Mouse (Mus musculus): ENCODE results near the gene Arhgap25. TPM values are rescaled to one million over a fixed set of nuclear protein-coding genes. Genes with fewer than 3 reads are reported as not detected.

Gene Arhgap25
- polyA plus RNA-seq, 1 experiment, result not detected

DNA sequence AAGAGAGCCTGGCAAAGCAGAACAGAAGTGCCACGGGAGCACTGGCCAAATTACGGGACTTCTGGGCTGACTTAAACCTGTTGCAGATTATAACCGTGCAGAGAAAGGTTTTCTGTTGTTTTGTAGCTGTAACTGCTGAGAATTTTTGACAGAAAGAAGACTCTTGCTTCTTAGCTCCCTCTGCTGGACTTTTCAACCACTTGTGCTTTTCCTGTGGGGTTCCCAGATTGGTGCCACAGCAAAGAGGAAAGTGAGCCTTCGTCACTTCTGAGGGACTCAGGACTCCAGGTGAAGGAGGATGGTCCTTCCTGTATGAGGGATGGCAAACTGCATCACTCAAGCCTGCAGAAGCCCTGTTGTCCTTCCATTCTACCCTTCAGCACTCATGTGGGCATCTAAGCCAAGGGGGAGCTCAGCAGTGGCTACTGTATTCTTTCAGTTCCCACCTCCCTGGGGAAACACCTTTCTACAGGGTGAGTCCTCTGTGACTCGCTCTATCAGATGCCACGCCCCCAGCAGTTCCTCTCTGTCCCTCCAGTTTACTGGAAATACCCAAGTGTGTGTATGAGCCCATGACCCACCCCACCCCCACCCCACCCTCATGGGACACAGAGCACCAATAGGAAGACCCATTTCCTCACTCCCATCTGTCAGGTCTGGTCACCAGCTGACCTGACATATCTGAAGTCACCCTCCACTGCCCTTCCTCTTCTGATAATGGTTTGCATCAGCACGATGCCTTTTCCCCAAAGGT is 19.2 kb upstream of the Arhgap25 start:
- Histone ChIP-seq H3K36me3 (ENCODE audit: control insufficient read depth, insufficient read depth) (no peaks in the 10 kb centered on the region), H3K79me3 (ENCODE audit: low read depth) (no peaks in the 10 kb centered on the region), H3K4me3 (ENCODE audit: insufficient read depth, poor library complexity, severe bottlenecking) (no peak overlapping the region), H3ac (ENCODE audit: control insufficient read depth, insufficient read length, low read depth) (no peak overlapping the region), H3K27me3 (ENCODE audit: control insufficient read depth, insufficient read depth, insufficient read length) (no peaks in the 10 kb centered on the region), H3K79me2 (ENCODE audit: control insufficient read depth, insufficient read depth) (no peaks in the 10 kb centered on the region)
- TF ChIP-seq MYOD1 (IDR thresholded peaks at IDR 0.05; ENCODE audit: control insufficient read depth, insufficient read length, low read depth), result no peak
- TF ChIP-seq MAX (IDR thresholded peaks at IDR 0.05), result no peak
- no peak for TF ChIP-seq USF1 (IDR thresholded peaks at IDR 0.05; ENCODE audit: low read depth)
- no peak for TF ChIP-seq CTCF (IDR thresholded peaks at IDR 0.05; ENCODE audit: control insufficient read depth, insufficient read depth, insufficient read length)
- TF ChIP-seq MYOG (IDR thresholded peaks at IDR 0.05; ENCODE audit: control insufficient read depth, extremely low read depth, insufficient read length), result no peak
- TF ChIP-seq CEBPB (IDR thresholded peaks at IDR 0.05; ENCODE audit: low read depth), result no peak
- TF ChIP-seq FOSL1 (IDR thresholded peaks at IDR 0.05; ENCODE audit: insufficient read depth, low read length, poor library complexity, severe bottlenecking), result no peak

- Histone ChIP-seq H3K27me3 (ENCODE audit: control insufficient read depth, insufficient read depth, insufficient read length) (peaks cover 7% of the 10 kb centered on the region), H3K79me3 (ENCODE audit: low read depth) (no peaks in the 10 kb centered on the region), H3K79me2 (ENCODE audit: control insufficient read depth, insufficient read depth) (no peaks in the 10 kb centered on the region), H3K4me3 (ENCODE audit: insufficient read depth, poor library complexity, severe bottlenecking) (no peak overlapping the region), H3ac (ENCODE audit: control insufficient read depth, insufficient read length, low read depth) (no peak overlapping the region), H3K36me3 (ENCODE audit: control insufficient read depth, insufficient read depth) (no peaks in the 10 kb centered on the region)
- no peak for TF ChIP-seq MAX (IDR thresholded peaks at IDR 0.05)
- TF ChIP-seq CTCF (IDR thresholded peaks at IDR 0.05; ENCODE audit: control insufficient read depth, insufficient read depth, insufficient read length), result no peak
- TF ChIP-seq MYOG (IDR thresholded peaks at IDR 0.05; ENCODE audit: control insufficient read depth, extremely low read depth, insufficient read length), result no peak
- TF ChIP-seq USF1 (IDR thresholded peaks at IDR 0.05; ENCODE audit: low read depth), result no peak
- no peak for TF ChIP-seq CEBPB (IDR thresholded peaks at IDR 0.05; ENCODE audit: low read depth)
- no peak for TF ChIP-seq FOSL1 (IDR thresholded peaks at IDR 0.05; ENCODE audit: insufficient read depth, low read length, poor library complexity, severe bottlenecking)
- no peak for TF ChIP-seq MYOD1 (IDR thresholded peaks at IDR 0.05; ENCODE audit: control insufficient read depth, insufficient read length, low read depth)
These were observed 14.8 kb upstream of the Arhgap25 start for GRCm38 (mm10) chr6:87547836-87548235.

- no peak overlapping the region for H3ac ChIP-seq (ENCODE audit: control insufficient read depth, insufficient read length, low read depth)
- TF ChIP-seq CTCF (IDR thresholded peaks at IDR 0.05; ENCODE audit: control insufficient read depth, insufficient read depth, insufficient read length) (no peak), MYOD1 (IDR thresholded peaks at IDR 0.05; ENCODE audit: control insufficient read depth, insufficient read length, low read depth) (no peak), USF1 (IDR thresholded peaks at IDR 0.05; ENCODE audit: low read depth) (no peak), CEBPB (IDR thresholded peaks at IDR 0.05; ENCODE audit: low read depth) (no peak), FOSL1 (IDR thresholded peaks at IDR 0.05; ENCODE audit: insufficient read depth, low read length, poor library complexity, severe bottlenecking) (no peak), MAX (IDR thresholded peaks at IDR 0.05) (no peak), MYOG (IDR thresholded peaks at IDR 0.05; ENCODE audit: control insufficient read depth, extremely low read depth, insufficient read length) (no peak)
- no peak overlapping the region for H3K4me3 ChIP-seq (ENCODE audit: insufficient read depth, poor library complexity, severe bottlenecking)
- peaks cover 7% of the 10 kb centered on the region for H3K27me3 ChIP-seq (ENCODE audit: control insufficient read depth, insufficient read depth, insufficient read length)
- H3K79me2 ChIP-seq (ENCODE audit: control insufficient read depth, insufficient read depth), result no peaks in the 10 kb centered on the region
- H3K36me3 ChIP-seq (ENCODE audit: control insufficient read depth, insufficient read depth), result no peaks in the 10 kb centered on the region
- H3K79me3 ChIP-seq (ENCODE audit: low read depth), result no peaks in the 10 kb centered on the region
These were observed 14.4 kb upstream of the Arhgap25 start for GRCm38 (mm10) chr6:87547431-87547830.

- TF ChIP-seq MAX (IDR thresholded peaks at IDR 0.05) (no peak), MYOD1 (IDR thresholded peaks at IDR 0.05; ENCODE audit: control insufficient read depth, insufficient read length, low read depth) (no peak), MYOG (IDR thresholded peaks at IDR 0.05; ENCODE audit: control insufficient read depth, extremely low read depth, insufficient read length) (no peak), CEBPB (IDR thresholded peaks at IDR 0.05; ENCODE audit: low read depth) (no peak), USF1 (IDR thresholded peaks at IDR 0.05; ENCODE audit: low read depth) (no peak), CTCF (IDR thresholded peaks at IDR 0.05; ENCODE audit: control insufficient read depth, insufficient read depth, insufficient read length) (no peak), FOSL1 (IDR thresholded peaks at IDR 0.05; ENCODE audit: insufficient read depth, low read length, poor library complexity, severe bottlenecking) (no peak)
- Histone ChIP-seq H3K79me2 (ENCODE audit: control insufficient read depth, insufficient read depth) (no peaks in the 10 kb centered on the region), H3K4me3 (ENCODE audit: insufficient read depth, poor library complexity, severe bottlenecking) (no peak overlapping the region), H3ac (ENCODE audit: control insufficient read depth, insufficient read length, low read depth) (no peak overlapping the region), H3K27me3 (ENCODE audit: control insufficient read depth, insufficient read depth, insufficient read length) (peaks cover 7% of the 10 kb centered on the region), H3K36me3 (ENCODE audit: control insufficient read depth, insufficient read depth) (no peaks in the 10 kb centered on the region), H3K79me3 (ENCODE audit: low read depth) (no peaks in the 10 kb centered on the region)
These were observed 12.5 kb upstream of the Arhgap25 start for GRCm38 (mm10) chr6:87545331-87546217.

GRCm38 (mm10) chr6:87542027-87542426 is 9.0 kb upstream of the Arhgap25 start:
- H3K4me3 ChIP-seq (ENCODE audit: insufficient read depth, poor library complexity, severe bottlenecking), result no peak overlapping the region
- H3K79me3 ChIP-seq (ENCODE audit: low read depth), result no peaks in the 10 kb centered on the region
- no peak for TF ChIP-seq CEBPB (IDR thresholded peaks at IDR 0.05; ENCODE audit: low read depth)
- H3K27me3 ChIP-seq (ENCODE audit: control insufficient read depth, insufficient read depth, insufficient read length), result peaks cover 7% of the 10 kb centered on the region
- H3ac ChIP-seq (ENCODE audit: control insufficient read depth, insufficient read length, low read depth), result no peak overlapping the region
- no peaks in the 10 kb centered on the region for H3K79me2 ChIP-seq (ENCODE audit: control insufficient read depth, insufficient read depth)
- no peaks in the 10 kb centered on the region for H3K36me3 ChIP-seq (ENCODE audit: control insufficient read depth, insufficient read depth)

All from C2C12 (cell line).